Mouse (Mus musculus): ENCODE data around the gene Cacna2d3. TPM values are rescaled to one million over a fixed set of nuclear protein-coding genes. Genes with fewer than 3 reads are reported as not detected.

Gene Cacna2d3
- total and polyA plus RNA-seq, 3 experiments, result 0.61 to 0.78 (median 0.70) TPM

DNA sequence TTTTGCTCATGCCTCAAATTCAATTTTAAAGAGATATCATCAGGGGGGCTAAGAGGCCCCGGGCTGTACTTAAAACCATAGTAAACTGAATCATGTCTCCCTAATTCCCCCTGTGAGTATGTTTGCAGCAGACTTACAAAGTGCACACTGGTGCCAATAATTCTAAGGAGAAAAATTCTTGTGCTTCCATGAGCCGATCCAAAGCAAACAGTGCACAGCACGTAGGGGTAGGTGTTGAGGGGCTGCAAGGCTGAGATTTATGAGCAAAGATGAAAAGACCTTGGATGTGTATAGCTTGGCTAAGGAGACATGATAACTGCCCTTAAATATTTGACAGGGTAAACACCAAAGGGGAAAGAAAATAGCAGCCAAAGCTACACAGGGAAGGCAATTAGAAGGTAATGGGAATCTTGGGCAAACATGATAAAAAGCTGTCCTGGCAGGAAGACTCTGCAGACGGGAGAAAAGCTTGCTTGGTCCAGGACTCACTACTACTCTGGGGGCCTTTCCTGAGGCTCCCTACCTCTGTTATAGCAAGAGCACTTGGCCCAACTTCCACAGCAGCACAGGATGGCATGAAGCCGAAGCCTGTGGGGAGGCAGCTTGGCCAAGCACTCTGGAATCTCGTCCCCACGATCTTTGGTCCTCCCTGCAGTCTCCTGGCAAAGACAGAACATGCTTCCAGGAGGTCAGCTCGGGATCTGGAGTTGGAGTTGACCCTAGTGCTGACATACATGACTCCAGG is 222.9 kb downstream of the Cacna2d3 start:
- no peak overlapping the region for H3K4me3 ChIP-seq
- intact Hi-C loops (cut with DNase I), result no loop called here
- 53% methylated on average over 8 of the region's 8 CpGs for WGBS
- H3K27me3 ChIP-seq (ENCODE audit: control insufficient read depth, insufficient read depth, low read length), result no peaks in the 10 kb centered on the region
- DNase-seq, result peak in 1 of 2 experiments; percentile 3
- no peaks in the 10 kb centered on the region for H3K79me2 ChIP-seq (replicated peaks; ENCODE audit: control insufficient read depth, insufficient read depth, low read length)
- TF ChIP-seq EP300 (IDR thresholded peaks at IDR 0.05; ENCODE audit: insufficient read depth, low read depth, low read length), result no peak
- no peak for TF ChIP-seq POLR2A (IDR thresholded peaks at IDR 0.05; ENCODE audit: insufficient read depth, low read depth, low read length)
- TF ChIP-seq CTCF (IDR thresholded peaks at IDR 0.05), result no peak
- H3K36me3 ChIP-seq (ENCODE audit: control insufficient read depth, insufficient read depth, low read length), result no peaks in the 10 kb centered on the region
- no peak overlapping the region for H3K9ac ChIP-seq (ENCODE audit: low read depth, low read length)
- H3K27ac ChIP-seq, result no peak overlapping the region
- H3K4me1 ChIP-seq (ENCODE audit: control insufficient read depth, insufficient read depth, low read length), result no peaks in the 10 kb centered on the region

DNA sequence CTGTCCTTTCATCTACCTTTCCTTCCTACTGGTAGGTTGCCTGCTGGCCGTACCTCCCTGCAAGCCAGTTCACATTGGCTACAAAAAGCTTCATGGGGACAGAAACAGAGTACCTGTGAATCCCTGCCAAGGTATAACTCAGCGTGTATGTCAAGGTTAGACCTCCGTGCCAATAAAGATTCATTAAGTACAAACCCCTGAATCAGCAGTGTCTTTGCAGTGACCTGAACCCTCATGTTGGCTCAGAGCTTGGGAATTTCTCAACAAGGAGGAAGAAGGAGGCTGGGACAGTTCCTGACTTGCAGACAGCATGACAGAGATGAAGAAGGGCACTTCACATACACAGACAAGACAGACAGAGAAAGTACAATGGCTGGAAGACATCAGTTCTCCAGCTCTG is 225.1 kb downstream of the Cacna2d3 start:
- TF ChIP-seq CTCF (IDR thresholded peaks at IDR 0.05) (no peak), POLR2A (IDR thresholded peaks at IDR 0.05; ENCODE audit: insufficient read depth, low read depth, low read length) (no peak)
- 79% methylated on average over 3 of the region's 3 CpGs for WGBS
- Histone ChIP-seq H3K36me3 (ENCODE audit: control insufficient read depth, insufficient read depth, low read length) (no peaks in the 10 kb centered on the region), H3K27me3 (ENCODE audit: control insufficient read depth, insufficient read depth, low read length) (no peaks in the 10 kb centered on the region), H3K4me1 (ENCODE audit: control insufficient read depth, insufficient read depth, low read length) (no peaks in the 10 kb centered on the region), H3K79me2 (replicated peaks; ENCODE audit: control insufficient read depth, insufficient read depth, low read length) (no peaks in the 10 kb centered on the region), H3K4me3 (no peak overlapping the region), H3K27ac (no peak overlapping the region), H3K9ac (ENCODE audit: low read depth, low read length) (no peak overlapping the region)
- DNase-seq, result no peak
- intact Hi-C loops (cut with DNase I), result no loop called here

DNA sequence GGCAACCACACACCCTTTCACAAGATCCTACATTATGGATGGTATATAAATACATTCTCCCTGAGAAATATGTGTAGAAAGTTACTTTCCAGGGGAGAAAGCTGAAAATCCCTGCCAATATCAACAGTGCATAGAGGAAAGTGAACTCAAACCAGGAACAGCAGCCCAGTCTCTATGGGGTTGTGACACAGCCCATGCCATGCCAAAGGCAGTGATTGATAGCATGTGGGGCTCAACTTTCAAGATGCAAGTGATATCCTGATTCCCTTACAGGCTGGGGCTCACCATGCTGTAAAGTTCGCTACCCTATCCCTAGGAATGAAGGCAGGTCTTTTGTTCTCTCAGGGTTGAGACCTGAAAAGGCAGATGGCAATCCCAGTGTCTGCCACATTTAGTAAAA is 229.9 kb downstream of the Cacna2d3 start:
- no peak for TF ChIP-seq CTCF (IDR thresholded peaks at IDR 0.05)
- no peak for TF ChIP-seq POLR2A (IDR thresholded peaks at IDR 0.05; ENCODE audit: insufficient read depth, low read depth, low read length)
- TF ChIP-seq EP300 (IDR thresholded peaks at IDR 0.05; ENCODE audit: insufficient read depth, low read depth, low read length), result no peak
- H3K9ac ChIP-seq (ENCODE audit: low read depth, low read length), result no peak overlapping the region
- H3K27ac ChIP-seq, result no peak overlapping the region
- no peaks in the 10 kb centered on the region for H3K4me1 ChIP-seq (ENCODE audit: control insufficient read depth, insufficient read depth, low read length)
- H3K27me3 ChIP-seq (ENCODE audit: control insufficient read depth, insufficient read depth, low read length), result no peaks in the 10 kb centered on the region
- 69% methylated on average over 1 of the region's 1 CpGs for WGBS
- no peak overlapping the region for H3K4me3 ChIP-seq
- no peak for DNase-seq
- H3K79me2 ChIP-seq (replicated peaks; ENCODE audit: control insufficient read depth, insufficient read depth, low read length), result no peaks in the 10 kb centered on the region
- intact Hi-C loops (cut with DNase I), result no loop called here
- H3K36me3 ChIP-seq (ENCODE audit: control insufficient read depth, insufficient read depth, low read length), result no peaks in the 10 kb centered on the region

DNA sequence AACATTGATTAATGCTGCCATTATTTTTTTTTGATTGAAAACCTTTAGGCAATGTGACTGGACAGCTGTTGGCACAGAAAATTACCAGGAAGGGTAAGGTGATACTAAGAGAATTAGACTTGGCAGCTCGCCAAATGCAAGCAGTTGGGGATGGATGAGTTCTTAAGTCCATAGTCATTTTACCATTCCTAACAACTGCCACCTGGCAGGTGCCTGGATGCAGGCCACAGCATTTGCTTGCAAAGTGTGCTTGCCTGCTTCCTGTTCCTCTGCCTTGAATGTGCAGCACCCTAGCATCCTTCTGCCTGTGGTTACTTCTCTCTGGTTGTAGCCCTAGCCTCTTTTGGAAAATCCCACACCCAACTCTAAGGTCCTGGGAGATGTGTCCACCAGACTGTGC is 236.2 kb downstream of the Cacna2d3 start:
- TF ChIP-seq CTCF (IDR thresholded peaks at IDR 0.05) (no peak), EP300 (IDR thresholded peaks at IDR 0.05; ENCODE audit: insufficient read depth, low read depth, low read length) (no peak), POLR2A (IDR thresholded peaks at IDR 0.05; ENCODE audit: insufficient read depth, low read depth, low read length) (no peak)
- Histone ChIP-seq H3K27ac (no peak overlapping the region), H3K9ac (ENCODE audit: low read depth, low read length) (no peak overlapping the region), H3K79me2 (replicated peaks; ENCODE audit: control insufficient read depth, insufficient read depth, low read length) (no peaks in the 10 kb centered on the region), H3K27me3 (ENCODE audit: control insufficient read depth, insufficient read depth, low read length) (no peaks in the 10 kb centered on the region), H3K4me1 (ENCODE audit: control insufficient read depth, insufficient read depth, low read length) (no peaks in the 10 kb centered on the region), H3K4me3 (no peak overlapping the region), H3K36me3 (ENCODE audit: control insufficient read depth, insufficient read depth, low read length) (no peaks in the 10 kb centered on the region)
- intact Hi-C loops (cut with DNase I), result no loop called here
- 38% methylated on average over 1 of the region's 1 CpGs for WGBS
- DNase-seq, result no peak

GRCm38 (mm10) chr14:29478403-29478983 is 243.2 kb downstream of the Cacna2d3 start:
- H3K4me3 ChIP-seq, result no peak overlapping the region
- H3K27me3 ChIP-seq (ENCODE audit: control insufficient read depth, insufficient read depth, low read length), result no peaks in the 10 kb centered on the region
- no peak overlapping the region for H3K9ac ChIP-seq (ENCODE audit: low read depth, low read length)
- no peaks in the 10 kb centered on the region for H3K4me1 ChIP-seq (ENCODE audit: control insufficient read depth, insufficient read depth, low read length)
- no peaks in the 10 kb centered on the region for H3K36me3 ChIP-seq (ENCODE audit: control insufficient read depth, insufficient read depth, low read length)
- no peak overlapping the region for H3K27ac ChIP-seq
- intact Hi-C loops (cut with DNase I), result no loop called here
- TF ChIP-seq CTCF (IDR thresholded peaks at IDR 0.05) (no peak), POLR2A (IDR thresholded peaks at IDR 0.05; ENCODE audit: insufficient read depth, low read depth, low read length) (no peak), EP300 (IDR thresholded peaks at IDR 0.05; ENCODE audit: insufficient read depth, low read depth, low read length) (no peak)
- no peaks in the 10 kb centered on the region for H3K79me2 ChIP-seq (replicated peaks; ENCODE audit: control insufficient read depth, insufficient read depth, low read length)
- WGBS, result 61% methylated on average over 6 of the region's 6 CpGs
- DNase-seq, result no peak

GRCm38 (mm10) chr14:29464277-29464676 is 257.4 kb downstream of the Cacna2d3 start:
- no peaks in the 10 kb centered on the region for H3K79me2 ChIP-seq (replicated peaks; ENCODE audit: control insufficient read depth, insufficient read depth, low read length)
- no peak overlapping the region for H3K4me3 ChIP-seq
- H3K27ac ChIP-seq, result no peak overlapping the region
- H3K4me1 ChIP-seq (ENCODE audit: control insufficient read depth, insufficient read depth, low read length), result no peaks in the 10 kb centered on the region
- H3K36me3 ChIP-seq (ENCODE audit: control insufficient read depth, insufficient read depth, low read length), result no peaks in the 10 kb centered on the region
- intact Hi-C loops (cut with DNase I), result no loop called here
- TF ChIP-seq CTCF (IDR thresholded peaks at IDR 0.05), result no peak
- no peak for TF ChIP-seq POLR2A (IDR thresholded peaks at IDR 0.05; ENCODE audit: insufficient read depth, low read depth, low read length)
- TF ChIP-seq EP300 (IDR thresholded peaks at IDR 0.05; ENCODE audit: insufficient read depth, low read depth, low read length), result no peak
- 78% methylated on average over 2 of the region's 2 CpGs for WGBS
- DNase-seq, result no peak
- no peak overlapping the region for H3K9ac ChIP-seq (ENCODE audit: low read depth, low read length)
- H3K27me3 ChIP-seq (ENCODE audit: control insufficient read depth, insufficient read depth, low read length), result no peaks in the 10 kb centered on the region
